Mouse (Mus musculus) forebrain, embryonic 10.5 days (tissue): ENCODE measurements around the gene Nup133. TPM values are rescaled to one million over a fixed set of nuclear protein-coding genes. Genes with fewer than 3 reads are reported as not detected.

Experiments
- DNase-seq: peaks from one replicate; pipeline ENCODE4 v3.0.0-alpha.2; 2017; ENCODE audit warnings: low spot score; ENCODE audit errors: extremely low spot score
- H3K27ac ChIP-seq: fragments of 300-500 bp; sonication (generic); 2 replicates; pipeline ENCODE4 v1.5.1; 2016; ENCODE audit warnings: mild to moderate bottlenecking
- H3K27me3 ChIP-seq: fragments of 300-500 bp; sonication (generic); 2 replicates; pipeline ENCODE4 v1.6.1; 2016; ENCODE audit warnings: mild to moderate bottlenecking; ENCODE audit not compliant: poor library complexity, severe bottlenecking
- H3K36me3 ChIP-seq: fragments of 300-500 bp; sonication (generic); replicated peaks from 2 replicates; pipeline ENCODE4 v1.6.1; 2016; ENCODE audit warnings: mild to moderate bottlenecking, moderate library complexity
- H3K4me1 ChIP-seq: fragments of 300-500 bp; sonication (generic); 2 replicates; pipeline ENCODE4 v1.6.1; 2016
- H3K4me3 ChIP-seq: fragments of 300-500 bp; sonication (generic); 2 replicates; pipeline ENCODE4 v1.5.1; 2016; ENCODE audit warnings: mild to moderate bottlenecking, moderate library complexity
- H3K9me3 ChIP-seq: fragments of 300-500 bp; sonication (generic); 2 replicates; pipeline ENCODE4 v1.6.1; 2016; ENCODE audit warnings: mild to moderate bottlenecking, moderate library complexity
- WGBS: fragments of 180-500 bp; shearing (Covaris S2); methylation state at CpG from one replicate; pipeline ENCODE4 v1.1.7; 2016; 5-methylcytosine and 5-hydroxymethylcytosine counted together
- polyA plus RNA-seq: library from polyadenylated mRNA; unstranded; fragments of >200 nt; fragmentation: Nextera tagmentation; extraction: Ambion mirVana; gene quantifications from 2 replicates; pipeline ENCODE4 v1.2.1, GENCODE M21; 2016

Nup133 gene
- polyA plus RNA-seq, 1 experiment from 2014 or later: 62.8 TPM

DNA sequence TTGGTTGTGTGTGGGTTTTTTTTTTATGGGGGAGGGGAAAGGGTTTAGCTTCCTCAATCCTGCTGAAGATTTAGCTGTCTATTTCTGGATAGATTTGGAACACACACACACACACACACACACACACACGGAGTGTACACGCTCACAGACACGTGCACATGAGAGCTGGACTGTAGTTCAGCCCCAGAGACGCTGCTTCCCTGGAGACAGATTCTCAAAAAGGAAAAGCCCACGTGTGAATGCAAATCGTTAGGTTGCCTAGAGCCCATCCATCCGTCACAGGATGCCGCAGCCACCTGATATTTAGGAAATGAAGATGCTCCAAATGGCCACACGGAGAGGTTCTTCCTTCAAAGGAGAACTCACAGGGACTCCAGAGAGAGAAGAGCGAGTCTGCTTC, 68.8 kb downstream of the Nup133 start:
- no peak overlapping the region for H3K4me3 ChIP-seq
- peaks cover 23% of the 10 kb centered on the region for H3K27me3 ChIP-seq
- no peaks in the 10 kb centered on the region for H3K36me3 ChIP-seq
- no peak for DNase-seq
- 80% methylated on average over 10 of the region's 10 CpGs for WGBS
- peaks cover 17% of the 10 kb centered on the region for H3K4me1 ChIP-seq
- H3K9me3 ChIP-seq: no peaks in the 10 kb centered on the region
- H3K27ac ChIP-seq: no peak overlapping the region

DNA sequence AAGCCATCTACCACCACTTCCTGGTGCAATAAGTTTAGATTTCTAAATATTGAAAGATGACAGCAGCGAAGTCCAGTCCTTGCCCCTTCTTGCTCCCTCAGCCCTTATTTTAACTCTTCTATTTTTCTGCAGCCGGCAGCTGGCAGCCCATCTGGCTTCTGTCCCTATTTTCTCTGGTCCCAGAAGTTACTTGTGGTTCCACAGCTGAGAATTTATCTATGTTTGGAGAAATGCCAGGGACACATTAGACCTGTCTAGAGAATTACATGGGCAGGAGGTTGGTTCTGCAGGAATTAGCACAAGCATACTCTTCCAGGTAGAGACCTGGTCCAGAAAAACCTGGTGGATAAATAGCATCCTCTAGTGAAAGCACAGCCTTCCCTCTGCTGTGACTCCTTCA, 71.2 kb downstream of the Nup133 start:
- no peak for DNase-seq
- Histone ChIP-seq H3K4me3 (no peak overlapping the region), H3K27ac (no peak overlapping the region), H3K27me3 (no peaks in the 10 kb centered on the region), H3K4me1 (peaks cover 5% of the 10 kb centered on the region; the same call in 1 of the 2 replicates), H3K9me3 (no peaks in the 10 kb centered on the region), H3K36me3 (no peaks in the 10 kb centered on the region)
- 89% methylated on average over 2 of the region's 2 CpGs for WGBS

DNA sequence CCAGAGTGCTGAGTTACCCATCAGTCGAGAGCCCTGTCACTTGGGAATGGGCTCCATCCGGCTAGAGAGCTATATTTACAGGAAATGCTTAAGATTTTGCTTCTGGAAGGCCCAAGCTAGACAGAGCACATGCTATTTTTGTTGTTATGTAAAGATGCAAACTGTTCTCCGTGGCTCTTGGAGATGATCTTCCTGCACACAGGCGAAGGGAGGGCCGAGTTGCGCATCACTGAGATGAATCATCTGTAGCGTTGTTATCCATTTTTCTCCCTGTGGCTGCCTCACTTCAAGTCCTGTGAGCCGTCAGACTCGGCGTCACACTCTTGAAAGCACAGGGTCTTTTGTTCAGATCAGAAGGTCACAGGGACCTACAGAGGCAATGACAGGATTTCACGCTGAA, 74.7 kb downstream of the Nup133 start:
- 86% methylated on average over 11 of the region's 11 CpGs for WGBS
- Histone ChIP-seq H3K27me3 (no peaks in the 10 kb centered on the region), H3K27ac (no peak overlapping the region), H3K36me3 (no peaks in the 10 kb centered on the region), H3K4me1 (peaks cover 5% of the 10 kb centered on the region; the same call in 1 of the 2 replicates), H3K4me3 (no peak overlapping the region), H3K9me3 (no peaks in the 10 kb centered on the region)
- no peak for DNase-seq

- 88% methylated on average over 6 of the region's 6 CpGs for WGBS
- H3K27ac ChIP-seq: no peak overlapping the region
- H3K4me3 ChIP-seq: no peak overlapping the region
- H3K4me1 ChIP-seq: peaks cover 3% of the 10 kb centered on the region; the same call in 1 of the 2 replicates
- DNase-seq: no peak
- no peaks in the 10 kb centered on the region for H3K27me3 ChIP-seq
- H3K36me3 ChIP-seq: no peaks in the 10 kb centered on the region
- no peaks in the 10 kb centered on the region for H3K9me3 ChIP-seq
Observed at GRCm38 (mm10) chr8:123873364-123873763, 75.7 kb downstream of the Nup133 start.

- no peak overlapping the region for H3K27ac ChIP-seq
- H3K36me3 ChIP-seq: no peaks in the 10 kb centered on the region
- no peaks in the 10 kb centered on the region for H3K27me3 ChIP-seq
- no peak overlapping the region for H3K4me3 ChIP-seq
- WGBS: 80% methylated on average over 9 of the region's 9 CpGs
- H3K9me3 ChIP-seq: no peaks in the 10 kb centered on the region
- peaks cover 5% of the 10 kb centered on the region; the same call in 1 of the 2 replicates for H3K4me1 ChIP-seq
- no peak for DNase-seq
Observed at GRCm38 (mm10) chr8:123872048-123872447, 77.0 kb downstream of the Nup133 start.

GRCm38 (mm10) chr8:123866971-123867370, 82.1 kb downstream of the Nup133 start:
- H3K27ac ChIP-seq: no peak overlapping the region
- peaks cover 17% of the 10 kb centered on the region; the same call in 1 of the 2 replicates for H3K4me1 ChIP-seq
- DNase-seq: no peak
- no peak overlapping the region for H3K4me3 ChIP-seq
- H3K36me3 ChIP-seq: no peaks in the 10 kb centered on the region
- H3K9me3 ChIP-seq: no peaks in the 10 kb centered on the region
- peaks cover 23% of the 10 kb centered on the region for H3K27me3 ChIP-seq
- 25% methylated on average over 5 of the region's 5 CpGs for WGBS

- Histone ChIP-seq H3K4me1 (peaks cover 17% of the 10 kb centered on the region; the same call in 1 of the 2 replicates), H3K9me3 (no peaks in the 10 kb centered on the region), H3K4me3 (no peak overlapping the region), H3K27me3 (peaks cover 35% of the 10 kb centered on the region), H3K27ac (no peak overlapping the region), H3K36me3 (no peaks in the 10 kb centered on the region)
- WGBS: 87% methylated on average over 7 of the region's 7 CpGs
- DNase-seq: no peak
Observed at GRCm38 (mm10) chr8:123865786-123866185, 83.3 kb downstream of the Nup133 start.

GRCm38 (mm10) chr8:123860386-123860785, 88.7 kb downstream of the Nup133 start:
- Histone ChIP-seq H3K27me3 (peaks cover 47% of the 10 kb centered on the region), H3K9me3 (no peaks in the 10 kb centered on the region), H3K4me1 (peaks cover 28% of the 10 kb centered on the region), H3K4me3 (peak overlapping the region; percentile 98; the same call in 1 of the 2 replicates), H3K27ac (no peak overlapping the region), H3K36me3 (no peaks in the 10 kb centered on the region)
- DNase-seq: no peak
- 77% methylated on average over 4 of the region's 4 CpGs for WGBS

DNA sequence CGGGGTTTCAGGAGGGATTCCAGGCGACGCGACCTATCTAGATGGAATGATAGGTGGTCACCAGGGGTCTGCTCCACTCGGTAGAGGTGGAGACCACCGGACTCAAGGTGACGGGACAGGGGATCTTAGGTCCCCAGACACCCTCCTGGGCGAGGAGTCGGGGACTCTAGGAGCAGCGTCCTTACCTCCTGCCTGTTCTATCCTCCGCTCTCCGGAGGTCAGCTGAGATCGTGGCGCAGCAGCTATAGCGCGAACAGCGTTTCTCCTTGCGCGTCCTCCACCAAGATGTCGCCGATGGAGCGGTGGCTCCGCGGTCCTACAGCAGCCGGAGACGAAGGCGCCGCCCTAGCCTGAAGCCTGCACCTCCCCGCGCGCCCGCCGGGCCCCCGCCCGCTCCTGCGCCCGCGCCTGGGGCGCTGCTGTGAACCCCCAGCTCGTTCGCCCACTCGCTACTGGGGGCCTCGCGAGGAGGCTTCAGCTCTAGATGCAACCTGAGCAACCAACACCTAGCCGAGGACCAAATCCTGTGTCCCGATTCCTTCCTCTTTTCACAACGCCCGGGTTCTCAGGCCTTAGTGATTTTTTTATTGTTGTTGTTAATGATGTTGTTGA, 89.3 kb downstream of the Nup133 start, which contains the start of gene Ccsap:
Gene Ccsap (minus strand): TSS at position 562 of the 612 bp plus-strand sequence.
- WGBS: 1% methylated on average over 48 of the region's 48 CpGs
- DNase-seq: no peak

DNA sequence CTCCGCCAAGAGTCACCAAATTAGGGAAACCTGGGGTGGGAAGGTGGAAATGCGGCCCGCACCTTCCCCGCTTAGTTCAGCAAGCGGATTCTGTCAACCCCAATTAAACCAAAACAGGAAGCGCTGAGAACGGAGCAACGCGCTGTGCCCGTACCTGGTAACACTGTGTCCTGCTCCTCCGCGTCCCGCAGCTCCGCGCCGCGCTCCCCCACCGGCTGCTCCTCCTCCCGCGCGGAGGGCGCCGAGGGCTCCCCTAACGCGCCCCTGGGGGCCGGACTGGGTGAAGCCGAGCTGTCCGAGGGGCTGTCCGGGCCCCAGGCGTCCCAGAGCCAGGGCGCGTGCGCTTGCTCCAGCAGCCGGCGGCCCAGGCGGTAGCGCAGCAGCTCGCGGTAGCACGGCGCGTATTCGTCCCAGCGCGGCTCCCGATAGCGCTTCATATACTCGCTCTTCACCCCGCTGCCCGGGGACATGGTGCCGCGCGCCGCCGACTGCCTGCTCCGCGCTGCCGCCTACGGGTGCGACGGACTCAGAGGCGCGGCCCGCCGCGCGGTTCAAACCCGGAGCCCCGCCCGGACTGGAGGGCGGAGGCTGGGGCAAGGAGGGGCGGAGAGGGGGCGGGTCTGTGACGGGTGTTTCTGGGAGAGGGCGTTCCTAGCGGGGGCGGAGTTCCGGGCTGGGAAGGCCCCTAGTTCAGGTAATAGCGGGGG, 90.0 kb downstream of the Nup133 start:
- Histone ChIP-seq H3K36me3 (peaks cover 5% of the 10 kb centered on the region; the same call in 1 of the 2 replicates), H3K4me3 (peak overlapping the region; percentile 98), H3K4me1 (peaks cover 24% of the 10 kb centered on the region), H3K27me3 (peaks cover 40% of the 10 kb centered on the region), H3K9me3 (no peaks in the 10 kb centered on the region; the same call in 1 of the 2 replicates), H3K27ac (peak overlapping the region; percentile 90)
- peak; percentile 93 for DNase-seq
- under 1% methylated on average over 79 of the region's 79 CpGs for WGBS

More for the DNA sequence above, 89.3 kb downstream of the Nup133 start, which contains the start of gene Ccsap:
- Histone ChIP-seq H3K27me3 (peaks cover 47% of the 10 kb centered on the region), H3K9me3 (no peaks in the 10 kb centered on the region; the same call in 1 of the 2 replicates), H3K27ac (peak within 1 kb of the TSS; percentile 90), H3K4me3 (peak within 1 kb of the TSS; percentile 98), H3K36me3 (peaks cover 2% of the 10 kb centered on the region; the same call in 1 of the 2 replicates), H3K4me1 (peaks cover 28% of the 10 kb centered on the region)

- under 1% methylated on average over 17 of the region's 17 CpGs for WGBS
- Histone ChIP-seq H3K4me1 (peaks cover 21% of the 10 kb centered on the region), H3K36me3 (peaks cover 5% of the 10 kb centered on the region; the same call in 1 of the 2 replicates), H3K9me3 (no peaks in the 10 kb centered on the region; the same call in 1 of the 2 replicates), H3K4me3 (peak overlapping the region; percentile 98), H3K27ac (peak overlapping the region; percentile 90), H3K27me3 (peaks cover 35% of the 10 kb centered on the region)
- DNase-seq: peak; percentile 48
Observed at GRCm38 (mm10) chr8:123858574-123858940, 90.5 kb downstream of the Nup133 start.

DNA sequence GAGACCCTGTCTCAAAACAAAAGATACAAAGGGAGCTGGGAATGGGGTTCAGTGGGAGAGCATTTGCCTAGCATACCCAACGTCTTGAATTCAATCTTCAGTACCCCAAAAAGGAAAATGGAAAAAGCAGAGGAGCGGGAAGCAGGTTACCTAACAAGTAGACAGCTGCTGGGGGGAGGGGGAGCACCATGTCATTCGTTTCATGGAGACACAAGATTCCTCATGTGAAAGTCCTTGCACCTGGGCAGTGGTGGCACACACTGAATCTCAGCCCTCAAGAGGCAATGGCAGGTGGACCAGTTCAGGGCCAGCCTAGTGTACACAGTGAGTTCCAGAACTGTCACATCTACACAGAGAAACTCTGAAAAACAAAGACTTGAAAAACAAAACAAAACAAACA, 91.7 kb downstream of the Nup133 start:
- no peaks in the 10 kb centered on the region; the same call in 1 of the 2 replicates for H3K9me3 ChIP-seq
- DNase-seq: no peak
- peak overlapping the region; percentile 98; the same call in 1 of the 2 replicates for H3K4me3 ChIP-seq
- H3K27ac ChIP-seq: no peak overlapping the region
- H3K36me3 ChIP-seq: peaks cover 5% of the 10 kb centered on the region; the same call in 1 of the 2 replicates
- 69% methylated on average over 3 of the region's 3 CpGs for WGBS
- H3K27me3 ChIP-seq: peaks cover 26% of the 10 kb centered on the region
- H3K4me1 ChIP-seq: peaks cover 21% of the 10 kb centered on the region
